Mouse (Mus musculus) liver, embryonic 13.5 days (tissue): ENCODE measurements at regions not wholly inside any gene's neighbourhood (a gene's known extent, or its start where the extent isn't known, plus 50 kb on each side); places are given as distances from the start of the nearest gene placed in this dataset.

Experiments
- ATAC-seq: fragments of 200-750 bp; cut with Nextera tagmentation; 2 replicates; pipeline ENCODE4 v1.8.0; 2017; ENCODE audit warnings: low read depth, mild to moderate bottlenecking, moderate number of reproducible peaks, moderate library complexity
- DNase-seq: peaks from one replicate; pipeline ENCODE4 v3.0.0; 2022
- H3K27ac ChIP-seq: fragments of 300-500 bp; sonication (generic); 2 replicates; pipeline ENCODE4 v1.5.1; 2015; ENCODE audit warnings: moderate library complexity, mild to moderate bottlenecking, inconsistent platforms
- H3K27me3 ChIP-seq: fragments of 300-500 bp; sonication (generic); 2 replicates; pipeline ENCODE4 v1.6.1; 2015; ENCODE audit warnings: mild to moderate bottlenecking, inconsistent platforms
- H3K36me3 ChIP-seq: fragments of 300-500 bp; sonication (generic); 2 replicates; pipeline ENCODE4 v1.6.1; 2015; ENCODE audit warnings: mild to moderate bottlenecking, inconsistent platforms
- H3K4me1 ChIP-seq: fragments of 300-500 bp; sonication (generic); replicated peaks from 2 replicates; pipeline ENCODE4 v1.6.1; 2015; ENCODE audit warnings: inconsistent platforms
- H3K4me2 ChIP-seq: fragments of 300-500 bp; sonication (generic); 2 replicates; pipeline ENCODE4 v1.6.1; 2015; ENCODE audit warnings: inconsistent platforms, mild to moderate bottlenecking, moderate library complexity
- H3K4me3 ChIP-seq: fragments of 300-500 bp; sonication (generic); replicated peaks from 2 replicates; pipeline ENCODE4 v1.5.1; 2015; ENCODE audit warnings: mild to moderate bottlenecking, inconsistent platforms
- H3K9ac ChIP-seq: fragments of 300-500 bp; sonication (generic); 2 replicates; pipeline ENCODE4 v1.6.1; 2015; ENCODE audit warnings: mild to moderate bottlenecking, inconsistent platforms
- H3K9me3 ChIP-seq: fragments of 300-500 bp; sonication (generic); replicated peaks from 2 replicates; pipeline ENCODE4 v1.6.1; 2016; ENCODE audit warnings: inconsistent platforms
- WGBS: fragments of 180-500 bp; shearing (Covaris S2); methylation state at CpG from one replicate; pipeline ENCODE4 v1.1.7; 2015; ENCODE audit not compliant: insufficient replicate concordance; 5-methylcytosine and 5-hydroxymethylcytosine counted together

- 32% methylated on average over 4 of the region's 4 CpGs for WGBS
- ATAC-seq = no peak
- H3K27ac ChIP-seq = no peak overlapping the region
- H3K9ac ChIP-seq = no peak overlapping the region
- no peak overlapping the region for H3K4me3 ChIP-seq
- no peaks in the 10 kb centered on the region for H3K36me3 ChIP-seq
- H3K4me1 ChIP-seq = no peaks in the 10 kb centered on the region
- no peaks in the 10 kb centered on the region for H3K9me3 ChIP-seq
- no peak for DNase-seq
- H3K4me2 ChIP-seq = no peak overlapping the region
- no peaks in the 10 kb centered on the region for H3K27me3 ChIP-seq
Observed at GRCm38 (mm10) chr12:54283646-54284045, 80.0 kb upstream of the Egln3 start.

GRCm38 (mm10) chr12:54283011-54283410 lies 79.4 kb upstream of the Egln3 start:
- no peak for ATAC-seq
- Histone ChIP-seq H3K4me2 (no peak overlapping the region), H3K27me3 (no peaks in the 10 kb centered on the region), H3K4me1 (no peaks in the 10 kb centered on the region), H3K4me3 (no peak overlapping the region), H3K27ac (no peak overlapping the region), H3K9me3 (no peaks in the 10 kb centered on the region), H3K9ac (no peak overlapping the region), H3K36me3 (no peaks in the 10 kb centered on the region)
- no peak for DNase-seq
- 29% methylated on average over 1 of the region's 1 CpGs for WGBS

GRCm38 (mm10) chr12:54282281-54282921 lies 78.7 kb upstream of the Egln3 start:
- DNase-seq (no peak), ATAC-seq (no peak)
- H3K4me1 ChIP-seq = no peaks in the 10 kb centered on the region
- H3K9me3 ChIP-seq = no peaks in the 10 kb centered on the region
- no peak overlapping the region for H3K9ac ChIP-seq
- H3K27ac ChIP-seq = no peak overlapping the region
- H3K36me3 ChIP-seq = no peaks in the 10 kb centered on the region
- H3K4me2 ChIP-seq = no peak overlapping the region
- WGBS = 55% methylated on average over 4 of the region's 4 CpGs
- no peaks in the 10 kb centered on the region for H3K27me3 ChIP-seq
- no peak overlapping the region for H3K4me3 ChIP-seq

- Histone ChIP-seq H3K4me2 (no peak overlapping the region), H3K4me3 (no peak overlapping the region), H3K27ac (no peak overlapping the region), H3K9ac (no peak overlapping the region), H3K9me3 (no peaks in the 10 kb centered on the region), H3K4me1 (no peaks in the 10 kb centered on the region), H3K36me3 (no peaks in the 10 kb centered on the region), H3K27me3 (no peaks in the 10 kb centered on the region)
- no peak for DNase-seq
- no peak for ATAC-seq
- 77% methylated on average over 4 of the region's 4 CpGs for WGBS
Observed at GRCm38 (mm10) chr12:54280457-54280856, 76.8 kb upstream of the Egln3 start.

GRCm38 (mm10) chr12:54280001-54280400 lies 76.3 kb upstream of the Egln3 start:
- no peaks in the 10 kb centered on the region for H3K9me3 ChIP-seq
- WGBS = 72% methylated on average over 3 of the region's 3 CpGs
- H3K9ac ChIP-seq = no peak overlapping the region
- H3K4me1 ChIP-seq = no peaks in the 10 kb centered on the region
- no peak overlapping the region for H3K4me3 ChIP-seq
- DNase-seq (no peak), ATAC-seq (no peak)
- H3K4me2 ChIP-seq = no peak overlapping the region
- H3K27me3 ChIP-seq = no peaks in the 10 kb centered on the region
- no peaks in the 10 kb centered on the region for H3K36me3 ChIP-seq
- H3K27ac ChIP-seq = no peak overlapping the region

- H3K27me3 ChIP-seq = no peaks in the 10 kb centered on the region
- H3K4me2 ChIP-seq = no peak overlapping the region
- no peak overlapping the region for H3K27ac ChIP-seq
- DNase-seq = no peak
- no peak overlapping the region for H3K9ac ChIP-seq
- no peaks in the 10 kb centered on the region for H3K36me3 ChIP-seq
- H3K4me3 ChIP-seq = no peak overlapping the region
- H3K4me1 ChIP-seq = no peaks in the 10 kb centered on the region
- ATAC-seq = no peak
- no peaks in the 10 kb centered on the region for H3K9me3 ChIP-seq
- 53% methylated on average over 7 of the region's 7 CpGs for WGBS
Observed at GRCm38 (mm10) chr12:54276978-54277537, 73.4 kb upstream of the Egln3 start.

DNA sequence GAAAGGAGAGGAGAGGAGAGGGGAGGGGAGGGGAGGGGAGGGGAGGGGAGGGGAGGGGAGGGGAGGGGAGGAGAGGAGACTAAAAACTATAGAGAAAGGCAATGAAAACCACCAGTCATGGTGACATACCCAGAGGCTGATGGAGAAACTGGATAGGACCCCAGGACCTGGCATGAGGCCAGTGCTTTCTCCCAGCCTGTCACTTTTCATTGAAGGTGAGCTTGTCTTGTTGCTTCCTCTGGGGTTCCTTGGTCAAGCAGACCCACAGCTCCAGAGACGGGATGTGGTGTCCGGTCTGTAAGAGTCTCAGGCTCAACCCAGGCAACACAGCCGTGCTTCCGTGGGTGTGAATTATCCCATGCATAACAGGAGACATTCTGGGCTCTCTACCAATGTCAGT lies 69.8 kb upstream of the Egln3 start:
- H3K4me3 ChIP-seq = no peak overlapping the region
- WGBS = 69% methylated on average over 4 of the region's 4 CpGs
- H3K27ac ChIP-seq = no peak overlapping the region
- DNase-seq (no peak), ATAC-seq (no peak)
- no peaks in the 10 kb centered on the region for H3K27me3 ChIP-seq
- H3K9me3 ChIP-seq = no peaks in the 10 kb centered on the region
- no peak overlapping the region for H3K4me2 ChIP-seq
- no peaks in the 10 kb centered on the region for H3K4me1 ChIP-seq
- no peaks in the 10 kb centered on the region for H3K36me3 ChIP-seq
- no peak overlapping the region for H3K9ac ChIP-seq

- no peaks in the 10 kb centered on the region for H3K36me3 ChIP-seq
- 61% methylated on average over 6 of the region's 6 CpGs for WGBS
- no peak overlapping the region for H3K9ac ChIP-seq
- H3K9me3 ChIP-seq = no peaks in the 10 kb centered on the region
- H3K4me1 ChIP-seq = no peaks in the 10 kb centered on the region
- DNase-seq (no peak), ATAC-seq (no peak)
- no peaks in the 10 kb centered on the region for H3K27me3 ChIP-seq
- H3K27ac ChIP-seq = no peak overlapping the region
- no peak overlapping the region for H3K4me3 ChIP-seq
- no peak overlapping the region for H3K4me2 ChIP-seq
Observed at GRCm38 (mm10) chr12:54272696-54273095, 69.0 kb upstream of the Egln3 start.

GRCm38 (mm10) chr12:54272226-54272625 lies 68.6 kb upstream of the Egln3 start:
- ATAC-seq (no peak), DNase-seq (no peak)
- 58% methylated on average over 2 of the region's 2 CpGs for WGBS
- H3K4me2 ChIP-seq = no peak overlapping the region
- no peaks in the 10 kb centered on the region for H3K9me3 ChIP-seq
- H3K27me3 ChIP-seq = no peaks in the 10 kb centered on the region
- H3K9ac ChIP-seq = no peak overlapping the region
- no peak overlapping the region for H3K4me3 ChIP-seq
- no peak overlapping the region for H3K27ac ChIP-seq
- H3K36me3 ChIP-seq = no peaks in the 10 kb centered on the region
- H3K4me1 ChIP-seq = no peaks in the 10 kb centered on the region

DNA sequence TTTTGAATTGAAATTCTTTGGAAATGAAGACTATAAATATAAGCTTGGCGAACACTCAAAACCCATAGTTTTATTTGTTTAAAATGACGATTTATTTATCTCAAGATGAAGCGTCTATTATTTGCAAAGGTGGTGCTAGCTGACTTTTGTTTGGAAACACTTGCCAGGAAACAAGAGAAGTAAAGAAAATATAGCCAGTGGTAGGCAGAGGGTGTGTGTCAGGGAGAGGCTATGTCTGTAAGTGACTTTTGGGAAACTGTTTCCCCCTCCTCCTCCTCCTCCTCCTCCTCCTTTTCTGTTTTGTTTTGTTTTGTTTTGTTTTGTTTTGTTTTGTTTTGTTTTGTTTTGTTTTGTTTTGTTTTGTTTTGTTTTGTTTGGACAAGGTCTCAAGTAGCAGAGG lies 62.2 kb upstream of the Egln3 start:
- Histone ChIP-seq H3K9ac (no peak overlapping the region), H3K4me2 (no peak overlapping the region)
- 75% methylated on average over 3 of the region's 3 CpGs for WGBS

GRCm38 (mm10) chr12:54264893-54265835 lies 61.5 kb upstream of the Egln3 start:
- no peak overlapping the region for H3K9ac ChIP-seq
- no peak overlapping the region for H3K27ac ChIP-seq
- H3K36me3 ChIP-seq = no peaks in the 10 kb centered on the region
- H3K27me3 ChIP-seq = no peaks in the 10 kb centered on the region
- H3K4me1 ChIP-seq = peaks cover 5% of the 10 kb centered on the region; the same call in 1 of the 2 replicates
- 67% methylated on average over 14 of the region's 14 CpGs for WGBS
- no peak for ATAC-seq
- no peak for DNase-seq
- no peak overlapping the region for H3K4me2 ChIP-seq
- no peaks in the 10 kb centered on the region for H3K9me3 ChIP-seq
- no peak overlapping the region for H3K4me3 ChIP-seq

More for the DNA sequence above, 62.2 kb upstream of the Egln3 start:
- Histone ChIP-seq H3K27ac (no peak overlapping the region), H3K27me3 (no peaks in the 10 kb centered on the region), H3K4me1 (peaks cover 5% of the 10 kb centered on the region; the same call in 1 of the 2 replicates), H3K36me3 (no peaks in the 10 kb centered on the region), H3K9me3 (no peaks in the 10 kb centered on the region), H3K4me3 (no peak overlapping the region)
- no peak for ATAC-seq
- no peak for DNase-seq
